In the genomic region with DNA sequence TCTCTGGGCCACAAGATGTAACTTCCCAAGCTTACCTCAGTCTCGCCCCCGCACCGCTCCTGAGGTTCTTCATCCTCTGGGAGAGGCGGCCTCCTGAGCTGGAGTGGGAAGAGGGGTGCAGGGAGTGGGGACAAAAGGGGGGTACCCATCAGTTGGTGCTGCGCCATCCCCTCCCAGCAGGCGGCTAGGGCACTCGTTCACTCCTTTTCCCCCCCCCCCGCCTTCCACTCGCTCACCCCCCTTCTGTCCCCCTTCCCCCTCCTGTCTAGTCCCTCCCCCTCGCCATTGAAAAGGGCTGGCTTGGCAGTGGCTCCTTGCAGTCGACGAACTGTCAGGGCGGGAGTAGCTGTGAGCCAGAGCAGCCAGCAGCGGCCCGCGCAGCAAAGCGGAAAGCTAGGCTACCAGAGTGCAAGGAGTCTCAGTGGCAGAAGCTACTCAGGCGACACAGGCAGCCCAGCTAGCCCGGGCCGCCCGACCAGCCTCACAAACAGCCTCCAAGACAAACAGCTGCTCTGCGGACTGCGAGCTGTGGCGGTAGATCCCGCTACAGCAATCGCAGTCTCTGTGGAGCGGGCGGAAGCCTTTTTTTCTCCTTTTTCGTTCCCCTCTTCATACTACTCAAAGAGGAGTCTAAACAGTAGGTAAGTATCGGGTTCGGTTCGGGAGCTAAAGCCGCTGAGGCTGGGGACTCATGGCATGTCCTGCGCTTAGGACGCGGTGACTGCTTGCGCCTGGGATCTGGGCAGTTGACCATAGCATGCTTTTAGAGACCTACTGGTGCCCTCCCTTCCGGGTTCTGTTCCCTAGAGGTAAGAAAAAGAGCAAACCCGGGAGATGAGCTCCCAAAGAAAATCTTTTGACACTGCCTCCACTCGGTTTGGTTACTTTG, we compare ENCODE assay signal across 7 mouse cellular contexts. TPM values are rescaled to one million over a fixed set of nuclear protein-coding genes. Genes with fewer than 3 reads are reported as not detected.
A peak's percentile ranks its signal among the peaks of the same experiment; 100 is the strongest.
DNase-seq lines count a peak whose midpoint lies in the region; ATAC-seq lines count a peak whose summit lies in the region.

A gene (plus strand): TSS at position 249 of the 889 bp plus-strand sequence.

- 13% methylated on average over 34 of the region's 40 CpGs for WGBS in forebrain, embryonic 12.5 days
- 8% methylated on average over 34 of the region's 40 CpGs for WGBS in intestine, embryonic 16.5 days
- 7% methylated on average over 40 of the region's 40 CpGs for WGBS in limb, embryonic 10.5 days
- WGBS in neural tube, embryonic 12.5 days: 12% methylated on average over 34 of the region's 40 CpGs

- peak within 1 kb of the TSS; percentile 44 for H3K9ac ChIP-seq in forebrain, embryonic 12.5 days
- peak within 1 kb of the TSS; percentile 53 for H3K9ac ChIP-seq in intestine, embryonic 16.5 days (ENCODE audit: low read depth, low read length)
- peak within 1 kb of the TSS; percentile 29; the same call in 1 of the 2 replicates for H3K9ac ChIP-seq in neural tube, embryonic 12.5 days

- H3K9me3 ChIP-seq in forebrain, embryonic 12.5 days: no peaks in the 10 kb centered on the region
- H3K9me3 ChIP-seq in intestine, embryonic 16.5 days (ENCODE audit: control insufficient read depth, low read length): no peaks in the 10 kb centered on the region
- no peaks in the 10 kb centered on the region for H3K9me3 ChIP-seq in limb, embryonic 10.5 days (replicated peaks)
- no peaks in the 10 kb centered on the region for H3K9me3 ChIP-seq in neural tube, embryonic 12.5 days

- H3K4me3 ChIP-seq in forebrain, embryonic 12.5 days (replicated peaks): peak within 1 kb of the TSS; percentile 45
- H3K4me3 ChIP-seq in intestine, embryonic 16.5 days (ENCODE audit: low read length): peak within 1 kb of the TSS; percentile 53
- H3K4me3 ChIP-seq in limb, embryonic 10.5 days: peak within 1 kb of the TSS; percentile 52
- peak within 1 kb of the TSS; percentile 42 for H3K4me3 ChIP-seq in neural tube, embryonic 12.5 days

- H3K36me3 ChIP-seq in forebrain, embryonic 12.5 days (replicated peaks): no peaks in the 10 kb centered on the region
- no peaks in the 10 kb centered on the region for H3K36me3 ChIP-seq in intestine, embryonic 16.5 days (ENCODE audit: control insufficient read depth, insufficient read depth, low read length)
- no peaks in the 10 kb centered on the region for H3K36me3 ChIP-seq in limb, embryonic 10.5 days
- no peaks in the 10 kb centered on the region for H3K36me3 ChIP-seq in neural tube, embryonic 12.5 days

- ATAC-seq in forebrain, embryonic 12.5 days (ENCODE audit: low FRiP score): peak; percentile 82
- peak; percentile 74 for ATAC-seq in intestine, embryonic 16.5 days
- ATAC-seq in neural tube, embryonic 12.5 days (ENCODE audit: low FRiP score, low read depth): peak; percentile 77

- H3K4me1 ChIP-seq in forebrain, embryonic 12.5 days: peaks cover 3% of the 10 kb centered on the region; the same call in 1 of the 2 replicates
- no peaks in the 10 kb centered on the region for H3K4me1 ChIP-seq in intestine, embryonic 16.5 days (ENCODE audit: control insufficient read depth, insufficient read depth, low read length)
- H3K4me1 ChIP-seq in limb, embryonic 10.5 days: peaks cover 7% of the 10 kb centered on the region; the same call in 1 of the 2 replicates
- H3K4me1 ChIP-seq in neural tube, embryonic 12.5 days: peaks cover 3% of the 10 kb centered on the region; the same call in 1 of the 2 replicates

- peak within 1 kb of the TSS; percentile 65 for H3K4me2 ChIP-seq in forebrain, embryonic 12.5 days
- peak within 1 kb of the TSS; percentile 76 for H3K4me2 ChIP-seq in intestine, embryonic 16.5 days (ENCODE audit: low read depth, low read length)
- peak within 1 kb of the TSS; percentile 66 for H3K4me2 ChIP-seq in neural tube, embryonic 12.5 days (replicated peaks)

- no peaks in the 10 kb centered on the region for H3K27me3 ChIP-seq in forebrain, embryonic 12.5 days
- no peaks in the 10 kb centered on the region for H3K27me3 ChIP-seq in intestine, embryonic 16.5 days (replicated peaks; ENCODE audit: control insufficient read depth, insufficient read depth, low read length)
- peaks cover 41% of the 10 kb centered on the region for H3K27me3 ChIP-seq in limb, embryonic 10.5 days (ENCODE audit: low read depth, poor library complexity, severe bottlenecking)
- H3K27me3 ChIP-seq in neural tube, embryonic 12.5 days (replicated peaks): no peaks in the 10 kb centered on the region

- H3K27ac ChIP-seq in forebrain, embryonic 12.5 days: no peak within 1 kb of the TSS
- no peak within 1 kb of the TSS for H3K27ac ChIP-seq in intestine, embryonic 16.5 days (ENCODE audit: low read length)
- peak within 1 kb of the TSS; percentile 61 for H3K27ac ChIP-seq in limb, embryonic 10.5 days
- no peak within 1 kb of the TSS for H3K27ac ChIP-seq in neural tube, embryonic 12.5 days

- peak; percentile 31 for DNase-seq in ES-CJ7 (ENCODE audit: low read depth, low spot score)
- DNase-seq in brain, adult 2 months (ENCODE audit: low read depth, low spot score): peak; percentile 84
- DNase-seq in limb, embryonic 10.5 days (ENCODE audit: low spot score): peak; percentile 59
- no peak for DNase-seq in thymus, adult 18-20 months

RNA-seq across cellular contexts. Expression of the gene that starts here (rescaled TPM):
- 9.4 and 10.2 TPM in 2 replicates for polyA plus RNA-seq in forebrain, embryonic 12.5 days (2016; fragmentation: Nextera tagmentation; extraction: Ambion mirVana)
- 1.4 and 2.3 TPM in 2 replicates for polyA plus RNA-seq in intestine, embryonic 16.5 days (2015; fragmentation: Nextera tagmentation; extraction: Ambion mirVana)
- polyA plus RNA-seq in limb, embryonic 10.5 days (2016; fragmentation: Nextera tagmentation; extraction: Ambion mirVana): 2.8 and 3.5 TPM in 2 replicates
- 11.1 and 11.4 TPM in 2 replicates for polyA plus RNA-seq in neural tube, embryonic 12.5 days (2016; fragmentation: Nextera tagmentation; extraction: Ambion mirVana)

Comparison
In these comparisons a context has a peak if more than half of its experiments do, and no peak if none do; other contexts are left out.
1. DNase-seq: peak in ES-CJ7 (single experiment), brain, adult 2 months (single experiment) and limb, embryonic 10.5 days (single experiment); none in thymus, adult 18-20 months (0 of 2).
2. Peak in every context shown above with its lines, with median percentiles within 50 percentile points of each other: ATAC-seq, H3K4me2 ChIP-seq, H3K4me3 ChIP-seq and H3K9ac ChIP-seq.